Mouse (Mus musculus): ENCODE measurements at regions not wholly inside any gene's neighbourhood (a gene's known extent, or its start where the extent isn't known, plus 50 kb on each side); places are given as distances from the start of the nearest gene placed in this dataset.
"Not testable (repeated sequence)": the region's sequence is repeated elsewhere in the genome, so short reads cannot be mapped to it uniquely, and the experiment has no call there.

GRCm38 (mm10) chr6:133724627-133725026 is 128.9 kb downstream of the Kap start:
- DNase-seq; H3K4me3 ChIP-seq (replicated peaks; ENCODE audit: extremely low read depth, low read depth, low read length); H3K4me1 ChIP-seq (ENCODE audit: control insufficient read depth, insufficient read depth, low read length): not testable (repeated sequence)
- WGBS: 61% methylated on average over 6 of the region's 6 CpGs

GRCm38 (mm10) chr6:133706712-133707111 is 146.8 kb downstream of the Kap start:
- peak; percentile 13 for DNase-seq
- under 1% methylated on average over 8 of the region's 8 CpGs for WGBS
- peak; percentile 45; the same call in 1 of the 2 replicates for TF ChIP-seq CTCF (IDR thresholded peaks at IDR 0.05; ENCODE audit: insufficient read depth, low read length)
- H3K4me3 ChIP-seq (replicated peaks; ENCODE audit: extremely low read depth, low read depth, low read length); H3K4me1 ChIP-seq (ENCODE audit: control insufficient read depth, insufficient read depth, low read length): not testable (repeated sequence)

GRCm38 (mm10) chr6:133701625-133702024 is 151.9 kb downstream of the Kap start:
- DNase-seq: peak; percentile 6
- no peaks in the 10 kb centered on the region for H3K4me1 ChIP-seq (ENCODE audit: control insufficient read depth, insufficient read depth, low read length)
- WGBS: 18% methylated on average over 2 of the region's 2 CpGs
- no peak overlapping the region for H3K4me3 ChIP-seq (replicated peaks; ENCODE audit: extremely low read depth, low read depth, low read length)
- TF ChIP-seq POLR2A (IDR thresholded peaks at IDR 0.05; ENCODE audit: borderline replicate concordance, extremely low read depth, low read depth, low read length) (no peak), CTCF (IDR thresholded peaks at IDR 0.05; ENCODE audit: insufficient read depth, low read length) (no peak)

All from lung, adult 2 months (tissue).